Mouse (Mus musculus) neural tube, embryonic 11.5 days (tissue): ENCODE results near the gene Ugt1a5. TPM values are rescaled to one million over a fixed set of nuclear protein-coding genes. Genes with fewer than 3 reads are reported as not detected.

Experiments
- ATAC-seq: fragments of 200-750 bp; cut with Nextera tagmentation; 2 replicates; pipeline ENCODE4 v1.8.0; 2017; ENCODE audit warnings: moderate number of reproducible peaks, mild to moderate bottlenecking, moderate TSS enrichment, moderate library complexity; ENCODE audit not compliant: insufficient read depth, low FRiP score, low TSS enrichment
- DNase-seq: peaks from one replicate; pipeline ENCODE4 v3.0.0-alpha.2; 2015; ENCODE audit warnings: low spot score
- H3K27ac ChIP-seq: fragments of 300-500 bp; sonication (generic); 2 replicates; pipeline ENCODE4 v1.5.1; 2014; ENCODE audit warnings: low read depth, mild to moderate bottlenecking, low read length
- H3K27me3 ChIP-seq: fragments of 300-500 bp; sonication (generic); 2 replicates; pipeline ENCODE4 v1.6.1; 2014; ENCODE audit warnings: mild to moderate bottlenecking, low read length, mixed read lengths; ENCODE audit not compliant: control insufficient read depth, insufficient read depth
- H3K36me3 ChIP-seq: fragments of 300-500 bp; sonication (generic); 2 replicates; pipeline ENCODE4 v1.6.1; 2014; ENCODE audit warnings: mild to moderate bottlenecking, low read length, moderate library complexity, mixed read lengths; ENCODE audit not compliant: control insufficient read depth, insufficient read depth
- H3K4me1 ChIP-seq: fragments of 300-500 bp; sonication (generic); 2 replicates; pipeline ENCODE4 v1.6.1; 2014; ENCODE audit warnings: low read length, mixed read lengths; ENCODE audit not compliant: control insufficient read depth, insufficient read depth
- H3K4me2 ChIP-seq: fragments of 300-500 bp; sonication (generic); 2 replicates; pipeline ENCODE4 v1.6.1; 2014; ENCODE audit warnings: low read depth, mild to moderate bottlenecking, moderate library complexity
- H3K4me3 ChIP-seq: fragments of 300-500 bp; sonication (generic); 2 replicates; pipeline ENCODE4 v1.5.1; 2014; ENCODE audit warnings: low read depth, low read length
- H3K9ac ChIP-seq: fragments of 300-500 bp; sonication (generic); 2 replicates; pipeline ENCODE4 v1.6.1; 2014; ENCODE audit warnings: mild to moderate bottlenecking, low read length
- H3K9me3 ChIP-seq: fragments of 300-500 bp; sonication (generic); 2 replicates; pipeline ENCODE4 v1.6.1; 2016; ENCODE audit warnings: low read length; ENCODE audit not compliant: control insufficient read depth
- WGBS: fragments of 180-500 bp; shearing (Covaris S2); extraction: QIAGEN DNeasy Blood & Tissue Kit; methylation state at CpG from one replicate; pipeline ENCODE4 v1.1.7; 2014; 5-methylcytosine and 5-hydroxymethylcytosine counted together
- polyA plus RNA-seq: library from polyadenylated mRNA; unstranded; fragments of >200 nt; fragmentation: Nextera tagmentation; extraction: Ambion mirVana; gene quantifications from 2 replicates; pipeline ENCODE4 v1.2.1, GENCODE M21; 2014

Ugt1a5 gene
- polyA plus RNA-seq, 1 experiment from 2014 or later: not detected

GRCm38 (mm10) chr1:88230981-88231802, 65.4 kb downstream of the Ugt1a5 start:
- Histone ChIP-seq H3K9ac (no peak overlapping the region), H3K9me3 (peaks cover 96% of the 10 kb centered on the region), H3K36me3 (no peaks in the 10 kb centered on the region), H3K4me3 (no peak overlapping the region), H3K4me1 (no peaks in the 10 kb centered on the region), H3K27ac (no peak overlapping the region), H3K4me2 (no peak overlapping the region), H3K27me3 (no peaks in the 10 kb centered on the region)
- DNase-seq (no peak), ATAC-seq (no peak)
- 74% methylated on average over 6 of the region's 6 CpGs for WGBS

DNA sequence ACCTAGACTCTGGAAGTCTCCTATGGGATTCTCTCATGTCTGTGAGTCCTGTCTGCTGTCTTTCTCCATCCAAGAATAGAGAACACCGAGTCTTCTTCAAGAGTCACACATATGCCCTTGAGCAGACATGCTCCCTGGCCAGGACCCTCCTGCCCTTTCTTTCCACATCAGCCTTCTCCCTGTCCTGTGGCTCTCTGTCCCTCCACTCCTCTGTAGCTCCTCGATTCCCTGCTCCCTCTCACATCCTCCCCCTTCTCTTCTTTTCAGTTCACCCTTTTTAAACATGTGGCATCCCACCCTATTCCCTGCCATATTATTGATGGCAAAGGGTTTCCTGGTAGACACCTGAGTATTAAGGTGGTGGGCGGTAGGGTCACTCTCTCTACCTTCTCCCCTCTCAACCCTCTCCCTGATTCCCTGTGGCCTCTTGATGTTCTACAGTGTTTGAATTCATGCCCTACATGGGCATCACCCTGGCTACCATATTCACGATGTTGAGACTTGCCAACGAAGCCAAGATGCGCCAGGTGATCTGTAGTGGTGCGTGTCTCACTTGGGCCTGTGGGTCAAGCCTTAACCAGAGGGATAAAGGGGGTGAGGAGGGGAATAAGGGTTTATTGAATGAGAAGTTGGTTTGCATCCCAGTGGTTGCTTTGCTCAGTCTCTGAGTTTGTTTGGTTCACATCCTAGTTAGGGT, 66.1 kb downstream of the Ugt1a5 start:
- H3K4me1 ChIP-seq: no peaks in the 10 kb centered on the region
- DNase-seq (no peak), ATAC-seq (no peak)
- no peak overlapping the region for H3K4me2 ChIP-seq
- no peak overlapping the region for H3K27ac ChIP-seq
- H3K4me3 ChIP-seq: no peak overlapping the region
- WGBS: 66% methylated on average over 7 of the region's 7 CpGs
- peaks cover 93% of the 10 kb centered on the region for H3K9me3 ChIP-seq
- no peaks in the 10 kb centered on the region for H3K36me3 ChIP-seq
- H3K27me3 ChIP-seq: no peaks in the 10 kb centered on the region
- no peak overlapping the region for H3K9ac ChIP-seq

DNA sequence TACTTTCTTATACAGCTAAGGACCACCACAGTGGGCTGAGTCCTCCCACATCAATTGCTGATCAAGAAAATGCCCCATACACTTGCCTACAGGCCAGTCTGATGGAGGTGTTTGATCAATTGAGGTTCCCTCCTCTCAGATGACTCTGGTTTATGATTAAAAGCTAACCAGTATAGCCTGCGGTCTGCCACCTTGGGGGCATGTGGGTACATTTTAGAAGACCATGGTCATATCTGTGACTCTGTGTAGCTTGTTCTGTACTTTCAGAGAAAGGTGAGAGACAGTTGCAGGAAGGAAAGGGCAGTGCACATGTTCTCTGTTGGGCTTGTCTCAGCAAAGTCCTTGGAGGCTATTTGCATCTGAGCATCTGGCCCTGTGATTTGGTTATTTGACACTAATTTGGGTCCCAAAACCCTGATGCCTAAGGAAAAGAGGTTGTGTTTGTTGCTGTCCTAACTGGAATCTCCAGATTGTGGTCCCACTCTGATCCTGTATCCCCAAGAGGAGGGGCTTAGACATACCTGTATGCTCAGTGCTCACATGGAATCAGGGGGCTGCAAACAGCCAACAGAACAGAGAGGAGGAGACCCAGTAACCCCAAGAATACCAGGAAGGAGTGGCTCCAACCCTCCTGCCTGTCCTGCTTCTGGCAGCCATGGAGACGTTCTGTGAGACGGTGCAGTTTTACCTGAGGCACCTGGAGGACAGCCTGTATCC, 67.0 kb downstream of the Ugt1a5 start:
- Histone ChIP-seq H3K27me3 (no peaks in the 10 kb centered on the region), H3K9me3 (peaks cover 93% of the 10 kb centered on the region), H3K9ac (no peak overlapping the region), H3K4me1 (no peaks in the 10 kb centered on the region), H3K27ac (no peak overlapping the region), H3K4me2 (no peak overlapping the region), H3K4me3 (no peak overlapping the region), H3K36me3 (no peaks in the 10 kb centered on the region)
- WGBS: 56% methylated on average over 3 of the region's 3 CpGs
- no peak for ATAC-seq
- no peak for DNase-seq

GRCm38 (mm10) chr1:88233421-88234247, 67.8 kb downstream of the Ugt1a5 start:
- ATAC-seq (no peak), DNase-seq (no peak)
- Histone ChIP-seq H3K36me3 (no peaks in the 10 kb centered on the region), H3K9me3 (peaks cover 92% of the 10 kb centered on the region), H3K9ac (no peak overlapping the region), H3K27ac (no peak overlapping the region), H3K4me1 (no peaks in the 10 kb centered on the region), H3K27me3 (no peaks in the 10 kb centered on the region), H3K4me3 (no peak overlapping the region), H3K4me2 (no peak overlapping the region)
- 70% methylated on average over 14 of the region's 14 CpGs for WGBS

DNA sequence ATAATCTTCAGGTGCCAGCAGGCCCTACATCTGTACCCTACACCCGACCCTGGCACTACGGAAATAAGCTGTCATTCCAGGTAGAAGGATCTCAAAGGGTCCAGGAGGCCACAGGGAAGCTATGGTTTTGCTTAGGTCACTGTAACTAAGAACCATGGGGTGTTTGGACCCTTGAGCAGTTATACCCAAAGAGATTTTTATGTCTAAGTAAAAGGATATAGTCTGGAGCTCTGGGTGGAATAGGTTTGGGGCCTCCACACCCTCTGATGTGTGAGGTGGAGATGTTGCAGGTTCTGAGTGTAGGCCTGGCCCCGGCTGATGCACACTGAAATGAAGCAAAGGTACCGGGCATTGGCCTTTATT, 68.4 kb downstream of the Ugt1a5 start:
- no peaks in the 10 kb centered on the region for H3K27me3 ChIP-seq
- DNase-seq: no peak
- 0 out of 2 replicates have a peak, but pooled peaks cover 2% of the 10 kb centered on the region for H3K36me3 ChIP-seq
- 66% methylated on average over 4 of the region's 4 CpGs for WGBS
- H3K4me3 ChIP-seq: no peak overlapping the region
- H3K9ac ChIP-seq: no peak overlapping the region
- no peaks in the 10 kb centered on the region for H3K4me1 ChIP-seq
- no peak overlapping the region for H3K4me2 ChIP-seq
- no peak for ATAC-seq
- peaks cover 96% of the 10 kb centered on the region for H3K9me3 ChIP-seq
- H3K27ac ChIP-seq: no peak overlapping the region

DNA sequence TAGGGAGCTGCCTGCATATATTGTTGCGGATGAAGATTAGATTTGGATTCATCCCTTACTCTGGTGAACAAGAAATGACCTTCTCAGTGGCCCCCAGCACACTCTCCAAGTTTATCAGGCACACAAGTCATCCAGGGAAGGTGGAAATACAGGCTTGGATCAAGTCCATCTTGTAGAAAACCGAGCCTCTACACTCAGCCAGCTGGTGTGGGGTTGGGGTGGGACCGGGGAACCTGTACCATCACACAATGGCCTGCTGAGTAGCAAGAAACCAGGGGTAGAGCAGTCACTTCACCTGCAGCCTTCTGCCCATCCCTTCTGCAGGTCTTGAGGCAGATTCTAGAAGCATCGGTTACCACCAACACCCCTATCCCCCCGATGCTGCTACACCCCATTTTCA, 68.8 kb downstream of the Ugt1a5 start:
- Histone ChIP-seq H3K9ac (no peak overlapping the region), H3K27ac (no peak overlapping the region), H3K27me3 (no peaks in the 10 kb centered on the region), H3K36me3 (0 out of 2 replicates have a peak, but pooled peaks cover 2% of the 10 kb centered on the region), H3K4me2 (no peak overlapping the region), H3K9me3 (peaks cover 96% of the 10 kb centered on the region), H3K4me1 (no peaks in the 10 kb centered on the region), H3K4me3 (no peak overlapping the region)
- ATAC-seq (no peak), DNase-seq (no peak)
- WGBS: 42% methylated on average over 5 of the region's 5 CpGs

- DNase-seq (no peak), ATAC-seq (no peak)
- Histone ChIP-seq H3K9ac (no peak overlapping the region), H3K9me3 (peaks cover 96% of the 10 kb centered on the region), H3K4me1 (no peaks in the 10 kb centered on the region), H3K36me3 (0 out of 2 replicates have a peak, but pooled peaks cover 2% of the 10 kb centered on the region), H3K27me3 (no peaks in the 10 kb centered on the region), H3K4me2 (no peak overlapping the region), H3K4me3 (no peak overlapping the region), H3K27ac (no peak overlapping the region)
- 66% methylated on average over 11 of the region's 11 CpGs for WGBS
These were observed 69.5 kb downstream of the Ugt1a5 start for GRCm38 (mm10) chr1:88235046-88235893.
